In the genomic region with DNA sequence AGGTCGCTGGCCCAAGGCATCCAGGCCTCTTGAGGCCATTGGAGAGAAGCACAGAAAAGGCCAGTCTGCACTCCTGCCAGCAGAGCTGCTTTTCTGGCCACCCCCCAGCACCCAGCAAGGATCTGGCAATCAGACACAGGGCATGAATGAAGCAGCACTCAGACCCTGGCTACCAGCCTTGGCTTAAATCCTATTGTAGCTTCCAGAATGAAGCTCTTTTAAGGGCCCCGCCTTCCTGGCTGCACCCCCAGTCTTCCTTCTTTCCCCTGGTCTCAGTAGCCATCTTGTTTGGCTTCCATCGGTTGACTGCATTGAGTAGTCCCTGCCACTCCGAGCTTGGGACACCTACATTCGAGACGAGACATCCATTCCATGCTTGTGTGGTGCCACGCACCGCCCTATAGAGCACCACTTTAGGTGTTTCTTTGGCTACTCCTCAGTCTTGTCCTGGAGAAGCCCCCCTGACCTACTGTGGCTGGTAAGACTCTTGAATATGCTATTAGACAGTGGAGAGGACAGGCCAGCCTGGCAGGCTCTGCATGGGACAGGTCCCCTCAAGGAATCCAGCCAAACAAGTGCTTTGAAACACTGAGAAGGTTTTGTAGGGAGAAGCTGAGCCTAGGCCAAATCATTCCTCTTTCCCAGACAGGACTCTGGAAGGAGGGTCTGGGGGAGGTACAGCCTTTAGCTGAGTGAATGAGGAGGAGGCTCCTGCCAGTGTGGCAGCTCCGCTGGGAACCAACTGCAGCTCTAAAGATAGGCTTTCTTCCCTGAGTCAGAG, we compare ENCODE assay signal across 8 mouse cellular contexts. TPM values are rescaled to one million over a fixed set of nuclear protein-coding genes. Genes with fewer than 3 reads are reported as not detected.
DNase-seq lines count a peak whose midpoint lies in the region; ATAC-seq lines count a peak whose summit lies in the region.

No protein-coding gene starts in this region.

- no peaks in the 10 kb centered on the region; the same call in none of the 2 replicates for H3K36me3 ChIP-seq in forebrain, embryonic 12.5 days (replicated peaks)
- no peaks in the 10 kb centered on the region for H3K36me3 ChIP-seq in forebrain, embryonic 11.5 days (ENCODE audit: control insufficient read depth, insufficient read depth, low read length)
- no peaks in the 10 kb centered on the region for H3K36me3 ChIP-seq in kidney, embryonic 14.5 days (ENCODE audit: control insufficient read depth, insufficient read depth, low read length)

- ATAC-seq in forebrain, embryonic 12.5 days (ENCODE audit: low FRiP score): no peak
- ATAC-seq in forebrain, embryonic 11.5 days (replicated peaks; ENCODE audit: low FRiP score): no peak
- ATAC-seq in cerebellum, adult (ENCODE audit: insufficient number of reproducible peaks, low FRiP score, low TSS enrichment): peak; percentile 85
- no peak for ATAC-seq in kidney, embryonic 14.5 days (ENCODE audit: low FRiP score, low TSS enrichment)
- no peak for ATAC-seq in CD4-positive, CD25-positive, alpha-beta regulatory T cell, adult 4 months

- WGBS in forebrain, embryonic 12.5 days: 83% methylated on average over 9 of the region's 9 CpGs
- WGBS in forebrain, embryonic 11.5 days: 87% methylated on average over 9 of the region's 9 CpGs
- WGBS in kidney, embryonic 14.5 days: 81% methylated on average over 9 of the region's 9 CpGs

- no peak overlapping the region for H3K4me3 ChIP-seq in forebrain, embryonic 12.5 days (replicated peaks)
- H3K4me3 ChIP-seq in forebrain, embryonic 11.5 days (ENCODE audit: low read depth, low read length): no peak overlapping the region
- no peak overlapping the region for H3K4me3 ChIP-seq in kidney, embryonic 14.5 days (ENCODE audit: low read length)

- H3K4me2 ChIP-seq in forebrain, embryonic 12.5 days: no peak overlapping the region
- no peak overlapping the region for H3K4me2 ChIP-seq in forebrain, embryonic 11.5 days (ENCODE audit: low read depth, low read length, severe bottlenecking)
- H3K4me2 ChIP-seq in kidney, embryonic 14.5 days (replicated peaks; ENCODE audit: low read depth, low read length): no peak overlapping the region

- DNase-seq in forebrain, embryonic 11.5 days (ENCODE audit: low spot score): no peak
- peak; percentile 71 to 80 for DNase-seq in gastrocnemius, adult 8-10 months (ENCODE audit: low spot score in 2 of 2)
- peak; percentile 78 to 84 for DNase-seq in layer of hippocampus, postnatal 10 days (ENCODE audit: low spot score in 2 of 2)
- DNase-seq in skeletal muscle tissue, adult 2 months (ENCODE audit: low read depth, low spot score): peak; percentile 82

- H3K9ac ChIP-seq in forebrain, embryonic 12.5 days: no peak overlapping the region
- H3K9ac ChIP-seq in forebrain, embryonic 11.5 days (ENCODE audit: low read length): no peak overlapping the region
- no peak overlapping the region for H3K9ac ChIP-seq in kidney, embryonic 14.5 days (ENCODE audit: low read depth, low read length)

- H3K27ac ChIP-seq in forebrain, embryonic 12.5 days: peak overlapping the region; percentile 46
- no peak overlapping the region for H3K27ac ChIP-seq in forebrain, embryonic 11.5 days (ENCODE audit: low read depth, low read length)
- H3K27ac ChIP-seq in kidney, embryonic 14.5 days (ENCODE audit: low read depth, low read length): no peak overlapping the region

- peaks cover 9% of the 10 kb centered on the region; the same call in 1 of the 2 replicates for H3K4me1 ChIP-seq in forebrain, embryonic 12.5 days
- peaks cover 1% of the 10 kb centered on the region for H3K4me1 ChIP-seq in forebrain, embryonic 11.5 days (replicated peaks; ENCODE audit: control insufficient read depth, insufficient read depth, low read length)
- no peaks in the 10 kb centered on the region for H3K4me1 ChIP-seq in kidney, embryonic 14.5 days (ENCODE audit: control insufficient read depth, insufficient read depth, low read length)

- no peaks in the 10 kb centered on the region for H3K27me3 ChIP-seq in forebrain, embryonic 12.5 days
- H3K27me3 ChIP-seq in forebrain, embryonic 11.5 days (ENCODE audit: control insufficient read depth, insufficient read depth, low read length): no peaks in the 10 kb centered on the region
- H3K27me3 ChIP-seq in kidney, embryonic 14.5 days (ENCODE audit: control insufficient read depth, insufficient read depth, low read length): no peaks in the 10 kb centered on the region

- no peaks in the 10 kb centered on the region for H3K9me3 ChIP-seq in forebrain, embryonic 12.5 days
- H3K9me3 ChIP-seq in forebrain, embryonic 11.5 days (ENCODE audit: control insufficient read depth, low read length): no peaks in the 10 kb centered on the region
- H3K9me3 ChIP-seq in kidney, embryonic 14.5 days (ENCODE audit: control insufficient read depth, low read length): no peaks in the 10 kb centered on the region

RNA-seq across cellular contexts. Expression of a gene that starts 3.1 kb away (rescaled TPM):
- 2.3 and 2.5 TPM in 2 replicates for polyA plus RNA-seq in forebrain, embryonic 12.5 days (2016; fragmentation: Nextera tagmentation; extraction: Ambion mirVana)
- 2.3 and 4.5 TPM in 2 replicates for polyA plus RNA-seq in forebrain, embryonic 11.5 days (2014; fragmentation: Nextera tagmentation; extraction: Ambion mirVana)
- total RNA-seq in gastrocnemius, adult 8-10 months (2022): not detected
- total RNA-seq in layer of hippocampus, postnatal 10 days (2021): 1 to 10 TPM in 1 of 2 experiments, under 1 TPM in 1; 0.67 to 2.0 TPM
- polyA plus RNA-seq in kidney, embryonic 14.5 days (2014; fragmentation: Nextera tagmentation; extraction: Ambion mirVana): 0.54 and 0.89 TPM in 2 replicates
- polyA plus RNA-seq in CD4-positive, CD25-positive, alpha-beta regulatory T cell, adult 4 months (2017; shearing (Covaris generic)): not detected

RNA-seq across cellular contexts. Expression of a gene that starts 7.8 kb away (rescaled TPM):
- 0.66 and 0.86 TPM in 2 replicates for polyA plus RNA-seq in forebrain, embryonic 12.5 days (2016; fragmentation: Nextera tagmentation; extraction: Ambion mirVana)
- 0.41 and 0.77 TPM in 2 replicates for polyA plus RNA-seq in forebrain, embryonic 11.5 days (2014; fragmentation: Nextera tagmentation; extraction: Ambion mirVana)
- under 1 TPM in 1 of 4 experiments, not detected in 3; 0.17 TPM for total RNA-seq in gastrocnemius, adult 8-10 months (2022)
- not detected for total RNA-seq in layer of hippocampus, postnatal 10 days (2021)
- not detected in 2 replicates for polyA plus RNA-seq in kidney, embryonic 14.5 days (2014; fragmentation: Nextera tagmentation; extraction: Ambion mirVana)
- polyA plus RNA-seq in CD4-positive, CD25-positive, alpha-beta regulatory T cell, adult 4 months (2017; shearing (Covaris generic)): not detected

RNA-seq across cellular contexts. Expression of a gene that starts 14.9 kb away (rescaled TPM):
- 8.7 and 11.0 TPM in 2 replicates for polyA plus RNA-seq in forebrain, embryonic 12.5 days (2016; fragmentation: Nextera tagmentation; extraction: Ambion mirVana)
- 5.5 and 7.6 TPM in 2 replicates for polyA plus RNA-seq in forebrain, embryonic 11.5 days (2014; fragmentation: Nextera tagmentation; extraction: Ambion mirVana)
- under 1 TPM; 0.29 to 0.48 (median 0.36) TPM for total RNA-seq in gastrocnemius, adult 8-10 months (2022)
- 10 to 100 TPM; 29.8 to 33.0 TPM for total RNA-seq in layer of hippocampus, postnatal 10 days (2021)
- polyA plus RNA-seq in kidney, embryonic 14.5 days (2014; fragmentation: Nextera tagmentation; extraction: Ambion mirVana): 2.4 and 2.5 TPM in 2 replicates
- polyA plus RNA-seq in CD4-positive, CD25-positive, alpha-beta regulatory T cell, adult 4 months (2017; shearing (Covaris generic)): under 1 TPM; 0.30 to 0.47 TPM

RNA-seq across cellular contexts. Expression of a gene that starts 25.9 kb away (rescaled TPM):
- polyA plus RNA-seq in forebrain, embryonic 12.5 days (2016; fragmentation: Nextera tagmentation; extraction: Ambion mirVana): 29.8 and 33.3 TPM in 2 replicates
- polyA plus RNA-seq in forebrain, embryonic 11.5 days (2014; fragmentation: Nextera tagmentation; extraction: Ambion mirVana): 17.6 and 18.6 TPM in 2 replicates
- total RNA-seq in gastrocnemius, adult 8-10 months (2022): under 1 TPM in 3 of 4 experiments, not detected in 1; 0.13 to 0.34 (median 0.27) TPM
- 10 to 100 TPM in 1 of 2 experiments, 1 to 10 TPM in 1; 8.8 to 10.5 TPM for total RNA-seq in layer of hippocampus, postnatal 10 days (2021)
- 10.0 and 11.3 TPM in 2 replicates for polyA plus RNA-seq in kidney, embryonic 14.5 days (2014; fragmentation: Nextera tagmentation; extraction: Ambion mirVana)
- 1 to 10 TPM in 1 of 2 experiments, under 1 TPM in 1; 0.42 to 1.5 TPM for polyA plus RNA-seq in CD4-positive, CD25-positive, alpha-beta regulatory T cell, adult 4 months (2017; shearing (Covaris generic))

RNA-seq across cellular contexts. Expression of a gene that starts 59.8 kb away (rescaled TPM):
- polyA plus RNA-seq in forebrain, embryonic 12.5 days (2016; fragmentation: Nextera tagmentation; extraction: Ambion mirVana): 10.4 and 11.2 TPM in 2 replicates
- 10.0 and 10.6 TPM in 2 replicates for polyA plus RNA-seq in forebrain, embryonic 11.5 days (2014; fragmentation: Nextera tagmentation; extraction: Ambion mirVana)
- total RNA-seq in gastrocnemius, adult 8-10 months (2022): 10 to 100 TPM; 10.1 to 13.4 (median 12.2) TPM
- 10 to 100 TPM; 14.3 to 15.7 TPM for total RNA-seq in layer of hippocampus, postnatal 10 days (2021)
- 20.4 and 25.9 TPM in 2 replicates for polyA plus RNA-seq in kidney, embryonic 14.5 days (2014; fragmentation: Nextera tagmentation; extraction: Ambion mirVana)
- 10 to 100 TPM; 15.4 to 20.9 TPM for polyA plus RNA-seq in CD4-positive, CD25-positive, alpha-beta regulatory T cell, adult 4 months (2017; shearing (Covaris generic))
